Comparison of ENCODE assay signal across 8 mouse cellular contexts in genomic region chr5:92503356-92503847, GRCm38 (mm10). TPM values are rescaled to one million over a fixed set of nuclear protein-coding genes. Genes with fewer than 3 reads are reported as not detected.
DNase-seq lines count a peak whose midpoint lies in the region; ATAC-seq and TF ChIP-seq lines count a peak whose summit lies in the region.

No protein-coding gene starts in this region.

- H3K27me3 ChIP-seq in embryonic facial prominence, embryonic 14.5 days (replicated peaks; ENCODE audit: control insufficient read depth, insufficient read depth, low read length), result no peaks in the 10 kb centered on the region
- no peaks in the 10 kb centered on the region for H3K27me3 ChIP-seq in limb, embryonic 14.5 days (ENCODE audit: control insufficient read depth, insufficient read depth, low read length)
- H3K27me3 ChIP-seq in stomach, embryonic 14.5 days (ENCODE audit: control insufficient read depth, insufficient read depth, low read length), result no peaks in the 10 kb centered on the region

- H3K4me2 ChIP-seq in embryonic facial prominence, embryonic 14.5 days (ENCODE audit: low read depth, low read length), result peak overlapping the region; percentile 75; the same call in 1 of the 2 replicates
- H3K4me2 ChIP-seq in limb, embryonic 14.5 days (replicated peaks; ENCODE audit: low read depth, low read length, severe bottlenecking), result peak overlapping the region; percentile 86; the same call in 1 of the 2 replicates
- H3K4me2 ChIP-seq in stomach, embryonic 14.5 days (replicated peaks; ENCODE audit: low read depth, low read length), result peak overlapping the region; percentile 72

- WGBS in embryonic facial prominence, embryonic 14.5 days, result 80% methylated on average over 9 of the region's 9 CpGs
- 79% methylated on average over 9 of the region's 9 CpGs for WGBS in limb, embryonic 14.5 days
- 78% methylated on average over 9 of the region's 9 CpGs for WGBS in stomach, embryonic 14.5 days

- H3K9ac ChIP-seq in embryonic facial prominence, embryonic 14.5 days (ENCODE audit: low read depth, low read length), result no peak overlapping the region
- H3K9ac ChIP-seq in limb, embryonic 14.5 days (ENCODE audit: low read depth, low read length, severe bottlenecking), result no peak overlapping the region
- no peak overlapping the region for H3K9ac ChIP-seq in stomach, embryonic 14.5 days (replicated peaks; ENCODE audit: low read depth, low read length)

- peak; percentile 23; the same call in 1 of the 2 replicates for TF ChIP-seq CTCF in layer of hippocampus, adult 2 months (conservative IDR thresholded peaks at IDR 0.05)

- peaks cover 16% of the 10 kb centered on the region for H3K4me1 ChIP-seq in embryonic facial prominence, embryonic 14.5 days (ENCODE audit: control insufficient read depth, insufficient read depth, low read length)
- peaks cover 15% of the 10 kb centered on the region for H3K4me1 ChIP-seq in limb, embryonic 14.5 days (ENCODE audit: control insufficient read depth, insufficient read depth, low read length)
- peaks cover 37% of the 10 kb centered on the region for H3K4me1 ChIP-seq in stomach, embryonic 14.5 days (ENCODE audit: control insufficient read depth, insufficient read depth, low read length)

- DNase-seq in layer of hippocampus, adult 2 months (ENCODE audit: low spot score in 2 of 2), result no peak
- DNase-seq in layer of hippocampus, adult 9-11 months, result no peak
- no peak for DNase-seq in embryonic facial prominence, embryonic 14.5 days (ENCODE audit: low spot score)
- no peak for DNase-seq in limb, embryonic 14.5 days (ENCODE audit: low spot score)
- no peak for DNase-seq in embryo, embryonic 10 days (ENCODE audit: low spot score)
- DNase-seq in left cerebral cortex, adult 9 months (ENCODE audit: low spot score in 2 of 2), result no peak
- DNase-seq in left cerebral cortex, postnatal 14 days (ENCODE audit: low spot score in 2 of 2), result no peak

- ATAC-seq in embryonic facial prominence, embryonic 14.5 days (ENCODE audit: low read depth), result no peak
- no peak for ATAC-seq in limb, embryonic 14.5 days (ENCODE audit: low FRiP score, low read depth)
- no peak for ATAC-seq in stomach, embryonic 14.5 days (ENCODE audit: insufficient number of reproducible peaks, insufficient read depth, low FRiP score, low read depth)

- no peaks in the 10 kb centered on the region for H3K9me3 ChIP-seq in embryonic facial prominence, embryonic 14.5 days (ENCODE audit: control insufficient read depth, low read length)
- no peaks in the 10 kb centered on the region for H3K9me3 ChIP-seq in limb, embryonic 14.5 days (ENCODE audit: control insufficient read depth, low read length)
- no peaks in the 10 kb centered on the region for H3K9me3 ChIP-seq in stomach, embryonic 14.5 days (ENCODE audit: control insufficient read depth, low read depth, low read length)

- no peak for TF ChIP-seq POLR2A in limb, embryonic 14.5 days (IDR thresholded peaks at IDR 0.05; ENCODE audit: borderline replicate concordance, extremely low read depth, insufficient read depth, insufficient read length)

- H3K36me3 ChIP-seq in embryonic facial prominence, embryonic 14.5 days (ENCODE audit: control insufficient read depth, insufficient read depth, low read length), result no peaks in the 10 kb centered on the region
- H3K36me3 ChIP-seq in limb, embryonic 14.5 days (ENCODE audit: control insufficient read depth, insufficient read depth, low read length), result no peaks in the 10 kb centered on the region
- no peaks in the 10 kb centered on the region for H3K36me3 ChIP-seq in stomach, embryonic 14.5 days (ENCODE audit: control insufficient read depth, insufficient read depth, low read length)

- intact Hi-C loops in left cerebral cortex, postnatal 14 days (cut with DNase I), result no loop called here

- no peak overlapping the region for H3K27ac ChIP-seq in layer of hippocampus, adult 2 months
- no peak overlapping the region for H3K27ac ChIP-seq in embryonic facial prominence, embryonic 14.5 days (replicated peaks; ENCODE audit: low read depth, low read length)
- no peak overlapping the region for H3K27ac ChIP-seq in limb, embryonic 14.5 days (replicated peaks; ENCODE audit: low read depth, low read length)
- no peak overlapping the region for H3K27ac ChIP-seq in stomach, embryonic 14.5 days (ENCODE audit: low read length)

- peak overlapping the region; percentile 28; the same call in 1 of the 2 replicates for H3K4me3 ChIP-seq in layer of hippocampus, adult 2 months
- 0 out of 2 replicates have a peak overlapping the region, but pooled peaks have one; percentile 92 for H3K4me3 ChIP-seq in embryonic facial prominence, embryonic 14.5 days (ENCODE audit: low read depth, low read length)
- peak overlapping the region; percentile 92; the same call in 1 of the 2 replicates for H3K4me3 ChIP-seq in limb, embryonic 14.5 days (replicated peaks; ENCODE audit: low read length)
- H3K4me3 ChIP-seq in stomach, embryonic 14.5 days (ENCODE audit: low read depth, low read length), result 0 out of 2 replicates have a peak overlapping the region, but pooled peaks have one; percentile 65

RNA-seq across cellular contexts. Expression of gene Scarb2, which starts 3.2 kb away (rescaled TPM):
- 10 to 100 TPM; 88.9 to 89.8 TPM for total RNA-seq in layer of hippocampus, adult 2 months (2021)
- polyA plus RNA-seq in embryonic facial prominence, embryonic 14.5 days (2014; fragmentation: Nextera tagmentation; extraction: Ambion mirVana), result 11.4 and 11.5 TPM in 2 replicates
- polyA plus RNA-seq in limb, embryonic 14.5 days (2012; rRNA removed), result 29.1 and 30.1 TPM in 2 replicates
- polyA plus RNA-seq in limb, embryonic 14.5 days (2014; fragmentation: Nextera tagmentation; extraction: Ambion mirVana), result 10.7 and 12.3 TPM in 2 replicates
- 13.0 and 13.1 TPM in 2 replicates for polyA plus RNA-seq in stomach, embryonic 14.5 days (2014; fragmentation: Nextera tagmentation; extraction: Ambion mirVana)
- total RNA-seq in left cerebral cortex, postnatal 14 days (2021), result 10 to 100 TPM; 81.8 to 82.3 TPM

RNA-seq across cellular contexts. Expression of gene Fam47e, which starts 51.5 kb away (rescaled TPM):
- under 1 TPM in 1 of 2 experiments, not detected in 1; 0.51 TPM for total RNA-seq in layer of hippocampus, adult 2 months (2021)
- polyA plus RNA-seq in embryonic facial prominence, embryonic 14.5 days (2014; fragmentation: Nextera tagmentation; extraction: Ambion mirVana), result 0.71 and 2.3 TPM in 2 replicates
- 0.09 TPM in 1 of 2 replicates, not detected in the other for polyA plus RNA-seq in limb, embryonic 14.5 days (2012; rRNA removed)
- polyA plus RNA-seq in limb, embryonic 14.5 days (2014; fragmentation: Nextera tagmentation; extraction: Ambion mirVana), result 0.35 TPM in 1 of 2 replicates, not detected in the other
- polyA plus RNA-seq in stomach, embryonic 14.5 days (2014; fragmentation: Nextera tagmentation; extraction: Ambion mirVana), result 0.62 TPM in 1 of 2 replicates, not detected in the other
- total RNA-seq in left cerebral cortex, postnatal 14 days (2021), result under 1 TPM in 1 of 2 experiments, not detected in 1; 0.49 TPM

Comparison
In these comparisons a context has a peak if more than half of its experiments do, and no peak if none do; other contexts are left out.
1. H3K4me3 ChIP-seq: peak in every context shown above with its lines; median percentile 92 in embryonic facial prominence, embryonic 14.5 days; 92 in limb, embryonic 14.5 days; 65 in stomach, embryonic 14.5 days; 28 in layer of hippocampus, adult 2 months.